Mouse (Mus musculus) heart, adult 2 months (tissue): ENCODE results near the gene Exoc5.
"Not testable (repeated sequence)": the region's sequence is repeated elsewhere in the genome, so short reads cannot be mapped to it uniquely, and the experiment has no call there.

Experiments
- CTCF ChIP-seq: fragments of 200-600 bp; IDR thresholded peaks from 2 replicates; pipeline ENCODE4 v1.8.1; 2022; ENCODE audit warnings: antibody characterized with exemption, mild to moderate bottlenecking, moderate library complexity
- POLR2A ChIP-seq: fragments of 200-500 bp; IDR thresholded peaks from 2 replicates; pipeline ENCODE4 v1.6.1; 2011; ENCODE audit warnings: mild to moderate bottlenecking, low read depth, low read length, control low read depth; ENCODE audit not compliant: insufficient read depth

DNA sequence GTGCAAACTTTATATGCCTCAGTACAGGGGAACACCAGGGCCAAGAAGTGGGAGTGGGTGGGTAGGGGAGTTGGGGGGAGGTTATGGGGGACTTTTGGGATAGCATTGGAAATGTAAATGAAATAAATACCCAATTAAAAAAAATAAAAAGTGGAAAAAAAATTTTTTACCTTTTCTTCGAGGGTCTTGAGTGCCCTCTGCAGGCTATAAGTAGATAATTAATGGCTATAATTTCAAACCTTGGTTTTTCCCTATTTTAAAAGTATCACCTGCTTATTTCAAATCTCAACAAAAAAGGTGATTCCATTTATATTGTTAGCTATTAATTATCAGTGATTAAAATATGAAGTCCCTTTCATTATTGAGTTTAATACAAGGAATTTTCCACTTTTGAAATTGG is 25.3 kb upstream of the Exoc5 start:
- TF ChIP-seq POLR2A = not testable (repeated sequence)
- TF ChIP-seq CTCF = peak; percentile 56
